Mouse (Mus musculus) myocyte (in vitro differentiated cells): ENCODE data around the gene Scube1. TPM values are rescaled to one million over a fixed set of nuclear protein-coding genes. Genes with fewer than 3 reads are reported as not detected.

Experiments used
- H3K27me3 ChIP-seq: one replicate; pipeline ENCODE4 v1.6.1; 2011; ENCODE audit not compliant: control insufficient read depth, insufficient read depth, insufficient read length
- H3K36me3 ChIP-seq: one replicate; pipeline ENCODE4 v1.6.1; 2011; ENCODE audit not compliant: control insufficient read depth, insufficient read depth
- H3K4me2 ChIP-seq: one replicate; pipeline ENCODE4 v1.6.1; 2011; ENCODE audit warnings: low read depth, control low read depth
- H3K4me3 ChIP-seq: one replicate; pipeline ENCODE4 v1.5.1; 2011; ENCODE audit warnings: mild to moderate bottlenecking, control low read depth, moderate library complexity
- H3K79me2 ChIP-seq: one replicate; pipeline ENCODE4 v1.6.1; 2011; ENCODE audit not compliant: control insufficient read depth, insufficient read depth
- H3ac ChIP-seq: one replicate; pipeline ENCODE4 v1.6.1; 2011; ENCODE audit not compliant: control insufficient read depth, insufficient read length
- CEBPB ChIP-seq: IDR thresholded peaks from 2 replicates; pipeline ENCODE4 v1.6.1; 2011; ENCODE audit warnings: mild to moderate bottlenecking, moderate library complexity; ENCODE audit not compliant: poor library complexity, insufficient read depth, severe bottlenecking
- E2F4 ChIP-seq: IDR thresholded peaks from one replicate; pipeline ENCODE4 v1.6.1; 2011; ENCODE audit warnings: mild to moderate bottlenecking, control low read depth, moderate library complexity; ENCODE audit not compliant: insufficient read depth
- MAX ChIP-seq: IDR thresholded peaks from one replicate; pipeline ENCODE4 v1.6.1; 2011; ENCODE audit warnings: low read depth, mild to moderate bottlenecking, control low read depth
- MYOD1 ChIP-seq, 3 experiments: IDR thresholded peaks; one replicate each; pipeline ENCODE4 v1.6.1; 2011; ENCODE audit warnings: control low read depth in 2 of 3, low read depth in 2 of 3, mild to moderate bottlenecking in 2 of 3, moderate library complexity in 1 of 3; ENCODE audit not compliant: insufficient read length in 2 of 3, control insufficient read depth in 1 of 3
- MYOG ChIP-seq, 3 experiments: IDR thresholded peaks; one replicate each; pipeline ENCODE4 v1.6.1; 2011; ENCODE audit warnings: control low read depth in 2 of 3, low read depth in 2 of 3, mild to moderate bottlenecking in 2 of 3; ENCODE audit not compliant: insufficient read length in 2 of 3, control insufficient read depth in 1 of 3, insufficient read depth in 1 of 3
- POLR2A ChIP-seq: IDR thresholded peaks from one replicate; pipeline ENCODE4 v1.6.1; 2011; ENCODE audit warnings: low read depth, mild to moderate bottlenecking, control low read depth, moderate library complexity; ENCODE audit not compliant: insufficient read length
- POLR2AphosphoS2 ChIP-seq: IDR thresholded peaks from one replicate; pipeline ENCODE4 v1.6.1; 2011; ENCODE audit warnings: low read depth, control low read depth; ENCODE audit not compliant: insufficient read length
- REST ChIP-seq: IDR thresholded peaks from one replicate; pipeline ENCODE4 v1.6.1; 2011; ENCODE audit warnings: mild to moderate bottlenecking, control low read depth, moderate library complexity; ENCODE audit not compliant: insufficient read depth, insufficient read length
- SRF ChIP-seq: IDR thresholded peaks from one replicate; pipeline ENCODE4 v1.6.1; 2011; ENCODE audit warnings: low read depth; ENCODE audit not compliant: control insufficient read depth, insufficient read length
- TCF12 ChIP-seq: IDR thresholded peaks from one replicate; pipeline ENCODE4 v1.6.1; 2011; ENCODE audit warnings: mild to moderate bottlenecking, control low read depth; ENCODE audit not compliant: poor library complexity, insufficient read depth, severe bottlenecking
- TCF3 ChIP-seq: IDR thresholded peaks from one replicate; pipeline ENCODE4 v1.6.1; 2011; ENCODE audit warnings: low read depth, control low read depth; ENCODE audit not compliant: insufficient read length
- USF1 ChIP-seq: IDR thresholded peaks from one replicate; pipeline ENCODE4 v1.6.1; 2011; ENCODE audit warnings: low read depth, mild to moderate bottlenecking, control low read depth, moderate library complexity
- polyA plus RNA-seq: library from polyadenylated mRNA; unstranded; fragments of >200 nt; fragmentation: generic; extraction: Trizol; gene quantifications from one replicate; pipeline ENCODE4 v1.2.1, GENCODE M21; 2012; ENCODE audit warnings: missing spikeins

The Scube1 gene
- polyA plus RNA-seq, 1 experiment = not detected

GRCm38 (mm10) chr15:83746311-83746710 lies 21.5 kb upstream of the Scube1 start:
- H3K4me2 ChIP-seq = no peak overlapping the region
- H3K27me3 ChIP-seq = peaks cover 41% of the 10 kb centered on the region
- no peak overlapping the region for H3ac ChIP-seq
- TF ChIP-seq POLR2A (no peak), SRF (no peak), MYOD1 (IDR thresholded peaks at IDR 0.05; ENCODE audit: control insufficient read depth in 1 of 3, insufficient read length in 2 of 3, low read depth in 2 of 3) (no peak), REST (no peak), POLR2AphosphoS2 (no peak), TCF12 (no peak), E2F4 (no peak), MAX (no peak), USF1 (no peak), MYOG (IDR thresholded peaks at IDR 0.05; ENCODE audit: control insufficient read depth in 1 of 3, insufficient read depth in 1 of 3, insufficient read length in 2 of 3, low read depth in 2 of 3) (no peak), TCF3 (no peak), CEBPB (no peak)
- H3K79me2 ChIP-seq = no peaks in the 10 kb centered on the region
- no peak overlapping the region for H3K4me3 ChIP-seq
- no peaks in the 10 kb centered on the region for H3K36me3 ChIP-seq

DNA sequence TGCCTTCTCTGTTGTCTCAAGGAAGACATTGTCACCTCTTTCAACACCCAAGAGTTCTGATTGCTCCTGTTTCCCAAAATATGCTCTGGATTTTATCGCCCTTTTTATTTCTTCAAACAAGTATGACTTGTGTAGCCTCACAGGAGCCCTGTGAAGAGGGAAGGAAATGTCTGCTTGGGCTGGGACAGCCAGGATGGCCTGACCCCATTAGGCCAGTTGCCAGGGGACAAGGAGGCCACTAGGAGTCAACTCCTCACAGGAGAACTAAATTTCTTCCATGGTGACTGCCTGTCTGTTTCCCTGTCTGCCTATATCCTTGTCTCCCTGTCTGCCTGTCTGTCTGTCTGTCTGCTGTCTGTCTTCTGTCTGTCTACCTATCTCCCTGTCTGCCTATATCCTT lies 17.2 kb upstream of the Scube1 start:
- H3K4me3 ChIP-seq = no peak overlapping the region
- H3K79me2 ChIP-seq = no peaks in the 10 kb centered on the region
- H3K27me3 ChIP-seq = peaks cover 18% of the 10 kb centered on the region
- H3K36me3 ChIP-seq = no peaks in the 10 kb centered on the region
- H3ac ChIP-seq = no peak overlapping the region
- H3K4me2 ChIP-seq = no peak overlapping the region
- TF ChIP-seq MYOG (IDR thresholded peaks at IDR 0.05; ENCODE audit: control insufficient read depth in 1 of 3, insufficient read depth in 1 of 3, insufficient read length in 2 of 3, low read depth in 2 of 3) (no peak), POLR2A (no peak), TCF3 (no peak), MAX (no peak), REST (no peak), TCF12 (no peak), CEBPB (no peak), MYOD1 (IDR thresholded peaks at IDR 0.05; ENCODE audit: control insufficient read depth in 1 of 3, insufficient read length in 2 of 3, low read depth in 2 of 3) (no peak), SRF (no peak), E2F4 (no peak), USF1 (no peak), POLR2AphosphoS2 (no peak)

DNA sequence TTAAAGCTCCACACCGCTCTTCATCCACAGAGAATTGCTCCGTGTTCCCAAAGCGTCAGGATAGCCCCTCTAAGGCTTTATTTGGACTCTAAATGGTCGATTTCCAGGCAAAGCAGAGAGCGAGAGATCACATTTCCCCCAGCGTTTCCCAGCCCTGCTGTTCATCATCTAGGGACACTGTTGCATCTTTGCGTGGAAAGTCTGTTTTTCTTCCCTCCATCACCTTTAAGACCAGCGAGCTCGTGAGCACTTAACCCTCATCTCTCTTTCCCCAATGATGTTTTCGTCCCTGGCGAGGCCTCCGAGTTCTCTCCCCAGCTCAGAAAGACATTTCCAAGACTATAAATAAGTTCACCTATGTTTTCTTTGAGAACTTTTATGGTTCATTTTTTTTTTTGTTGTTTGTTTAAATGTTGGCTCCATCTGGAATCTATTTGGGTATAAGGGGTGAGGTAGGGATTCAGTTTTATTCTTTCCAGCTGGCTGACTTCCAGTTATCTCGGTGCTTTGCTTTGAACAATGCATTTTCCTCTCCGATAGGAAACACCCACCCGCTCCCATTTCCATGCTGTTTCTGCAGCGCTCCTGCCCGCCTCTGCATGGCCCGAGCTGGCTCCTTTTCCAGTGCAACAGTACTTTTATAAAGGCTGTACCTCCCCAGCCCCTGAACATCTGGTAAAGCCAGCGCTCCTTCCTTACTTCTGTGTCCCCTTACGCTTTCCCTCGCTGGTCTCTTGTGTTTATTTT lies 16.0 kb upstream of the Scube1 start:
- Histone ChIP-seq H3K27me3 (peaks cover 19% of the 10 kb centered on the region), H3K36me3 (no peaks in the 10 kb centered on the region), H3K79me2 (no peaks in the 10 kb centered on the region), H3ac (no peak overlapping the region), H3K4me3 (no peak overlapping the region), H3K4me2 (no peak overlapping the region)
- TF ChIP-seq TCF3 = no peak

GRCm38 (mm10) chr15:83727626-83728025 lies 2.8 kb upstream of the Scube1 start:
- no peak for TF ChIP-seq MAX
- TF ChIP-seq E2F4 = no peak
- TF ChIP-seq MYOG (IDR thresholded peaks at IDR 0.05; ENCODE audit: control insufficient read depth in 1 of 3, insufficient read depth in 1 of 3, insufficient read length in 2 of 3, low read depth in 2 of 3) = no peak
- TF ChIP-seq TCF3 = no peak
- TF ChIP-seq POLR2A = no peak
- TF ChIP-seq REST = no peak
- TF ChIP-seq TCF12 = no peak
- H3K36me3 ChIP-seq = no peaks in the 10 kb centered on the region
- no peak overlapping the region for H3ac ChIP-seq
- no peak overlapping the region for H3K4me3 ChIP-seq
- H3K4me2 ChIP-seq = no peak overlapping the region
- H3K27me3 ChIP-seq = peaks cover 40% of the 10 kb centered on the region
- no peaks in the 10 kb centered on the region for H3K79me2 ChIP-seq

- TF ChIP-seq SRF (no peak), USF1 (no peak), TCF12 (no peak), REST (no peak), POLR2AphosphoS2 (no peak), CEBPB (no peak), TCF3 (no peak), POLR2A (no peak)
Observed at GRCm38 (mm10) chr15:83726741-83727140, 1.9 kb upstream of the Scube1 start.

More at GRCm38 (mm10) chr15:83726741-83727140, 1.9 kb upstream of the Scube1 start:
- H3K4me3 ChIP-seq = no peak overlapping the region
- H3K36me3 ChIP-seq = no peaks in the 10 kb centered on the region
- no peaks in the 10 kb centered on the region for H3K79me2 ChIP-seq
- no peak overlapping the region for H3ac ChIP-seq
- H3K4me2 ChIP-seq = no peak overlapping the region
- H3K27me3 ChIP-seq = peaks cover 46% of the 10 kb centered on the region
